Comparison of ENCODE assay signal across 10 mouse cellular contexts in the genomic region with DNA sequence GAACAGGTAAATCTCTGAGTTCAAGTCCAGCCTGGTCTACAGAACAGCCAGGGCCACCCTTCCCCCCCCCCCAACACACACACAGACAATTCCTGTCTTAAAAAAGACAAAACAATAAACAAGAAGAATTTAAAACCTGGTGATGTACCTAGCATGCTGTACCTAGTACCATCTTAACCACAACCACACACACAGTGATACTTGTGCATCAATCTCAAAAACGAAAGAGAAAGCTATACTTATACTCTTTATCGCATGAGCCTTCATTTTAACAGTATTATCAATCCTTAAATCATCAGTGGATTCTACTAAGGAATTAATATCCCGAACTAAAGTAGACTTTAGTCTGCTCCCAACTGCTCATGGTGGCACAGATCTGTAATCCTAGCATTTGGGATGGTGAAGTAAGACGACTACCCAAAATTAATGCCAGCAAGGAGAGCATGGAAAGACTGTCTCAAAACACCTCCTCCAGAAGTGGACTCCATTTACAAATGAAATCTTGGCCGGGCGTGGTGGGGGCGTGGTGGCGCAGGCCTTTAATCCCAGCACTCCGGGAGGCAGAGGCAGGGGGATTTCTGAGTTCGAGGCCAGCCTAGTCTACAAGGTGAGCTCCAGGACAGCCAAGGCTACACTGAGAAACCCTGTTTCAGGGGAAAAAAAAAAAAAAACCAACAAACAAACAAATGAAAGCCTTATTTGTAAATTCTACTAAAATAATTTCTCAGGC. TPM values are rescaled to one million over a fixed set of nuclear protein-coding genes. Genes with fewer than 3 reads are reported as not detected.
A peak's percentile ranks its signal among the peaks of the same experiment; 100 is the strongest.
DNase-seq lines count a peak whose midpoint lies in the region; ATAC-seq lines count a peak whose summit lies in the region.
"Had no signal": no experiment of that assay in that cellular context is flagged by ENCODE, and none has a peak within 500 bp of the region (broad histone marks: within the 10 kb centered on the region; RNA-seq: fewer than 3 reads in every experiment).

No protein-coding gene starts in this region.

- no peak overlapping the region for H3K27ac ChIP-seq in kidney, embryonic 15.5 days
- H3K27ac ChIP-seq in brown adipose tissue, adult 24 weeks (replicated peaks; ENCODE audit: low read depth, low read length) = no peak overlapping the region
- no peak overlapping the region for H3K27ac ChIP-seq in intestine, embryonic 14.5 days (ENCODE audit: low read depth)
- no peak overlapping the region for H3K27ac ChIP-seq in neural tube, embryonic 12.5 days

- peak overlapping the region; percentile 96 for H3K4me3 ChIP-seq in kidney, embryonic 15.5 days (replicated peaks)
- H3K4me3 ChIP-seq in brown adipose tissue, adult 24 weeks (ENCODE audit: insufficient read depth, low read depth, low read length) = peak overlapping the region; percentile 9; the same call in 1 of the 2 replicates
- H3K4me3 ChIP-seq in intestine, embryonic 14.5 days (ENCODE audit: low read depth, low read length) = peak overlapping the region; percentile 94
- peak overlapping the region; percentile 94 for H3K4me3 ChIP-seq in neural tube, embryonic 12.5 days

- peaks cover 21% of the 10 kb centered on the region for H3K4me1 ChIP-seq in kidney, embryonic 15.5 days
- H3K4me1 ChIP-seq in brown adipose tissue, adult 24 weeks (ENCODE audit: control insufficient read depth, insufficient read depth, insufficient read length, low read length) = peaks cover 5% of the 10 kb centered on the region
- H3K4me1 ChIP-seq in intestine, embryonic 14.5 days (replicated peaks; ENCODE audit: control insufficient read depth, insufficient read depth, low read length) = peaks cover 11% of the 10 kb centered on the region
- H3K4me1 ChIP-seq in neural tube, embryonic 12.5 days = peaks cover 20% of the 10 kb centered on the region

- WGBS in kidney, embryonic 15.5 days = 88% methylated on average over 10 of the region's 10 CpGs
- 80% methylated on average over 10 of the region's 10 CpGs for WGBS in intestine, embryonic 14.5 days
- WGBS in neural tube, embryonic 12.5 days = 89% methylated on average over 10 of the region's 10 CpGs

- H3K36me3 ChIP-seq in kidney, embryonic 15.5 days = peaks cover 24% of the 10 kb centered on the region
- H3K36me3 ChIP-seq in intestine, embryonic 14.5 days (ENCODE audit: control insufficient read depth, insufficient read depth, low read length) = peaks cover 12% of the 10 kb centered on the region
- peaks cover 13% of the 10 kb centered on the region for H3K36me3 ChIP-seq in neural tube, embryonic 12.5 days

- peak overlapping the region; percentile 79 for H3K4me2 ChIP-seq in kidney, embryonic 15.5 days
- peak overlapping the region; percentile 58 for H3K4me2 ChIP-seq in intestine, embryonic 14.5 days (ENCODE audit: low read length)
- H3K4me2 ChIP-seq in neural tube, embryonic 12.5 days (replicated peaks) = peak overlapping the region; percentile 72

- ATAC-seq in kidney, embryonic 15.5 days (replicated peaks; ENCODE audit: low FRiP score) = no peak
- no peak for ATAC-seq in intestine, embryonic 14.5 days (replicated peaks; ENCODE audit: low FRiP score, low TSS enrichment, low read depth)
- ATAC-seq in neural tube, embryonic 12.5 days (ENCODE audit: low FRiP score, low read depth) = no peak

- no peaks in the 10 kb centered on the region for H3K9me3 ChIP-seq in kidney, embryonic 15.5 days (replicated peaks)
- no peaks in the 10 kb centered on the region for H3K9me3 ChIP-seq in intestine, embryonic 14.5 days (ENCODE audit: control insufficient read depth, low read length)
- 0 out of 2 replicates have a peak, but pooled peaks cover 9% of the 10 kb centered on the region for H3K9me3 ChIP-seq in neural tube, embryonic 12.5 days

- no peaks in the 10 kb centered on the region for H3K27me3 ChIP-seq in kidney, embryonic 15.5 days
- H3K27me3 ChIP-seq in intestine, embryonic 14.5 days (replicated peaks; ENCODE audit: control insufficient read depth, insufficient read depth, low read length) = no peaks in the 10 kb centered on the region
- no peaks in the 10 kb centered on the region for H3K27me3 ChIP-seq in neural tube, embryonic 12.5 days (replicated peaks)

- H3K9ac ChIP-seq in kidney, embryonic 15.5 days = no peak overlapping the region
- no peak overlapping the region for H3K9ac ChIP-seq in intestine, embryonic 14.5 days (ENCODE audit: low read length)
- H3K9ac ChIP-seq in neural tube, embryonic 12.5 days = no peak overlapping the region

- no peak for DNase-seq in kidney, adult 18-20 months
- DNase-seq in intestine, embryonic 14.5 days (ENCODE audit: low spot score) = no peak
- DNase-seq in adrenal gland, postnatal 25 days = no peak
- no peak for DNase-seq in right cerebral cortex, postnatal 25 days
- no peak for DNase-seq in gastrocnemius, postnatal 25 days
- DNase-seq: kidney, adult 11 months had no signal

RNA-seq across cellular contexts. Expression of a gene that starts 1.7 kb away (rescaled TPM):
- polyA plus RNA-seq in kidney, embryonic 15.5 days (2015; fragmentation: Nextera tagmentation; extraction: Ambion mirVana) = 17.8 and 18.5 TPM in 2 replicates
- 3.6 and 5.7 TPM in 2 replicates for polyA plus RNA-seq in brown adipose tissue, adult 24 weeks (2012; ENCODE audit: insufficient read depth, insufficient read length, missing spikeins)
- 25.1 and 28.5 TPM in 2 replicates for polyA plus RNA-seq in intestine, embryonic 14.5 days (2014; fragmentation: Nextera tagmentation; extraction: Ambion mirVana)
- polyA plus RNA-seq in neural tube, embryonic 12.5 days (2016; fragmentation: Nextera tagmentation; extraction: Ambion mirVana) = 32.6 and 34.7 TPM in 2 replicates
- 22.6 TPM in 2 replicates for total RNA-seq in adrenal gland, postnatal 25 days (2021)
- total RNA-seq in gastrocnemius, postnatal 25 days (2021) = 1 to 10 TPM; 6.2 to 7.4 TPM

RNA-seq across cellular contexts. Expression of a gene that starts 12.5 kb away (rescaled TPM):
- polyA plus RNA-seq in kidney, embryonic 15.5 days (2015; fragmentation: Nextera tagmentation; extraction: Ambion mirVana) = not detected in 2 replicates
- not detected in 2 replicates for polyA plus RNA-seq in brown adipose tissue, adult 24 weeks (2012; ENCODE audit: insufficient read depth, insufficient read length, missing spikeins)
- not detected in 2 replicates for polyA plus RNA-seq in intestine, embryonic 14.5 days (2014; fragmentation: Nextera tagmentation; extraction: Ambion mirVana)
- not detected in 2 replicates for polyA plus RNA-seq in neural tube, embryonic 12.5 days (2016; fragmentation: Nextera tagmentation; extraction: Ambion mirVana)
- not detected in 2 replicates for total RNA-seq in adrenal gland, postnatal 25 days (2021)
- total RNA-seq in gastrocnemius, postnatal 25 days (2021) = not detected
- polyA plus RNA-seq: spleen, adult 2 months had no signal

Comparison
In these comparisons a context has a peak if more than half of its experiments do, and no peak if none do; other contexts are left out.
1. H3K4me3 ChIP-seq: peak in every context shown above with its lines; median percentile 96 in kidney, embryonic 15.5 days; 94 in intestine, embryonic 14.5 days; 94 in neural tube, embryonic 12.5 days; 9 in brown adipose tissue, adult 24 weeks.